Mouse (Mus musculus): ENCODE results near the gene Lrrc2. TPM values are rescaled to one million over a fixed set of nuclear protein-coding genes. Genes with fewer than 3 reads are reported as not detected.

Gene Lrrc2
- polyA plus RNA-seq, 1 experiment = not detected

GRCm38 (mm10) chr9:111006544-111006943, 55.2 kb downstream of the Lrrc2 start:
- Histone ChIP-seq H3K4me3 (ENCODE audit: insufficient read depth, low read depth, low read length) (no peak overlapping the region), H3K4me1 (ENCODE audit: control insufficient read depth, insufficient read depth, low read length) (no peaks in the 10 kb centered on the region; the same call in 1 of the 2 replicates), H3K27ac (ENCODE audit: insufficient read depth, low read depth, low read length) (no peak overlapping the region)
- TF ChIP-seq POLR2A (IDR thresholded peaks at IDR 0.05; ENCODE audit: insufficient read depth, low read depth, low read length) (no peak), CTCF (IDR thresholded peaks at IDR 0.05; ENCODE audit: insufficient read depth, low read depth, low read length) (no peak)
- 91% methylated on average over 2 of the region's 2 CpGs for WGBS

DNA sequence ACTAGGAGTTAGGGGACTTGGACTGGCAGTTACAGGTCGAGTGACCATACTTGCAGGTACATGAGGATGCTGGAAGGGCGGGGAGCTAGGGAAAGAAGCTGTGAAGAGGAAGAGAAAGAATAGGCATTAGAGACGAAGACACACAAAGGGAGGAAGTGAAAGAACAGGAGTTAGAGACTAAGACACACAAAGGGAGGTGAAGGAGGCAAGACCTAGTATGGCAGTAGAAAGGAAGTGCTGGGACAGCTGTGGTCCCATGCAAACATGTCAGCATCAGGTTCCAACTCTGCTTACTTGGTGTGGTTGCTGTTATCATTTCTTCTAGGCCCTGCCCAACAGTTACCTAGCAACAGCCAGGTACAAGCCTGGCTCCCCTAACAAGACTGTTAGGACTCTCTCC, 58.4 kb downstream of the Lrrc2 start:
- H3K4me1 ChIP-seq (ENCODE audit: control insufficient read depth, insufficient read depth, low read length) = no peaks in the 10 kb centered on the region; the same call in 1 of the 2 replicates
- no peak overlapping the region for H3K27ac ChIP-seq (ENCODE audit: insufficient read depth, low read depth, low read length)
- WGBS = 75% methylated on average over 3 of the region's 3 CpGs
- H3K4me3 ChIP-seq (ENCODE audit: insufficient read depth, low read depth, low read length) = no peak overlapping the region
- no peak for TF ChIP-seq CTCF (IDR thresholded peaks at IDR 0.05; ENCODE audit: insufficient read depth, low read depth, low read length)
- no peak for TF ChIP-seq POLR2A (IDR thresholded peaks at IDR 0.05; ENCODE audit: insufficient read depth, low read depth, low read length)

- Histone ChIP-seq H3K4me3 (ENCODE audit: insufficient read depth, low read depth, low read length) (no peak overlapping the region), H3K27ac (ENCODE audit: insufficient read depth, low read depth, low read length) (no peak overlapping the region), H3K4me1 (ENCODE audit: control insufficient read depth, insufficient read depth, low read length) (no peaks in the 10 kb centered on the region; the same call in 1 of the 2 replicates)
- WGBS = 74% methylated on average over 9 of the region's 9 CpGs
- TF ChIP-seq POLR2A (IDR thresholded peaks at IDR 0.05; ENCODE audit: insufficient read depth, low read depth, low read length) = no peak
These were observed 60.2 kb downstream of the Lrrc2 start for GRCm38 (mm10) chr9:111011550-111011949.

- TF ChIP-seq POLR2A (IDR thresholded peaks at IDR 0.05; ENCODE audit: insufficient read depth, low read depth, low read length) (no peak), CTCF (IDR thresholded peaks at IDR 0.05; ENCODE audit: insufficient read depth, low read depth, low read length) (no peak)
- 58% methylated on average over 3 of the region's 3 CpGs for WGBS
These were observed 60.7 kb downstream of the Lrrc2 start for GRCm38 (mm10) chr9:111012041-111012440.

GRCm38 (mm10) chr9:111015658-111016057, 64.3 kb downstream of the Lrrc2 start:
- no peaks in the 10 kb centered on the region; the same call in 1 of the 2 replicates for H3K4me1 ChIP-seq (ENCODE audit: control insufficient read depth, insufficient read depth, low read length)
- no peak overlapping the region for H3K27ac ChIP-seq (ENCODE audit: insufficient read depth, low read depth, low read length)
- H3K4me3 ChIP-seq (ENCODE audit: insufficient read depth, low read depth, low read length) = no peak overlapping the region
- 81% methylated on average over 4 of the region's 4 CpGs for WGBS
- no peak for TF ChIP-seq POLR2A (IDR thresholded peaks at IDR 0.05; ENCODE audit: insufficient read depth, low read depth, low read length)
- no peak for TF ChIP-seq CTCF (IDR thresholded peaks at IDR 0.05; ENCODE audit: insufficient read depth, low read depth, low read length)

More at GRCm38 (mm10) chr9:111012041-111012440, 60.7 kb downstream of the Lrrc2 start:
- Histone ChIP-seq H3K4me3 (ENCODE audit: insufficient read depth, low read depth, low read length) (no peak overlapping the region), H3K4me1 (ENCODE audit: control insufficient read depth, insufficient read depth, low read length) (no peaks in the 10 kb centered on the region; the same call in 1 of the 2 replicates), H3K27ac (ENCODE audit: insufficient read depth, low read depth, low read length) (no peak overlapping the region)

GRCm38 (mm10) chr9:111019022-111019421, 67.7 kb downstream of the Lrrc2 start, which contains the start of gene Ltf:
Gene Ltf (plus strand): TSS chr9:111019271.
- WGBS = 88% methylated on average over 5 of the region's 5 CpGs
- H3K27ac ChIP-seq (ENCODE audit: insufficient read depth, low read depth, low read length) = no peak within 1 kb of the TSS
- H3K4me3 ChIP-seq (ENCODE audit: insufficient read depth, low read depth, low read length) = no peak within 1 kb of the TSS
- TF ChIP-seq POLR2A (IDR thresholded peaks at IDR 0.05; ENCODE audit: insufficient read depth, low read depth, low read length) (no peak), CTCF (IDR thresholded peaks at IDR 0.05; ENCODE audit: insufficient read depth, low read depth, low read length) (no peak)
- no peaks in the 10 kb centered on the region for H3K4me1 ChIP-seq (ENCODE audit: control insufficient read depth, insufficient read depth, low read length)

GRCm38 (mm10) chr9:111026791-111027190, 75.4 kb downstream of the Lrrc2 start:
- 94% methylated on average over 10 of the region's 10 CpGs for WGBS
- no peak overlapping the region for H3K4me3 ChIP-seq (ENCODE audit: insufficient read depth, low read depth, low read length)
- TF ChIP-seq CTCF (IDR thresholded peaks at IDR 0.05; ENCODE audit: insufficient read depth, low read depth, low read length) (no peak), POLR2A (IDR thresholded peaks at IDR 0.05; ENCODE audit: insufficient read depth, low read depth, low read length) (no peak)

More at GRCm38 (mm10) chr9:111026791-111027190, 75.4 kb downstream of the Lrrc2 start:
- no peak overlapping the region for H3K27ac ChIP-seq (ENCODE audit: insufficient read depth, low read depth, low read length)
- no peaks in the 10 kb centered on the region for H3K4me1 ChIP-seq (ENCODE audit: control insufficient read depth, insufficient read depth, low read length)

Other genes starting within 250 kb of the Lrrc2 start
- gene Myl3, start 209.7 kb upstream of the Lrrc2 start, polyA plus RNA-seq (2012; ENCODE audit: insufficient read depth, insufficient read length, low replicate concordance, missing spikeins) = not detected in 2 replicates
- gene Pth1r, start 204.4 kb upstream of the Lrrc2 start, polyA plus RNA-seq (2012; ENCODE audit: insufficient read depth, insufficient read length, low replicate concordance, missing spikeins) = not detected in 2 replicates
- not detected in 2 replicates for gene Prss42, start 153.4 kb upstream of the Lrrc2 start, polyA plus RNA-seq (2012; ENCODE audit: insufficient read depth, insufficient read length, low replicate concordance, missing spikeins)
- gene Prss44, start 137.6 kb upstream of the Lrrc2 start, polyA plus RNA-seq (2012; ENCODE audit: insufficient read depth, insufficient read length, low replicate concordance, missing spikeins) = not detected in 2 replicates
- gene Prss43, start 124.9 kb upstream of the Lrrc2 start, polyA plus RNA-seq (2012; ENCODE audit: insufficient read depth, insufficient read length, low replicate concordance, missing spikeins) = not detected in 2 replicates
- gene Prss45, start 117.0 kb upstream of the Lrrc2 start, polyA plus RNA-seq (2012; ENCODE audit: insufficient read depth, insufficient read length, low replicate concordance, missing spikeins) = not detected in 2 replicates
- not detected in 2 replicates for gene Prss46, start 107.0 kb upstream of the Lrrc2 start, polyA plus RNA-seq (2012; ENCODE audit: insufficient read depth, insufficient read length, low replicate concordance, missing spikeins)
- not detected in 2 replicates for gene Prss50, start 93.6 kb upstream of the Lrrc2 start, polyA plus RNA-seq (2012; ENCODE audit: insufficient read depth, insufficient read length, low replicate concordance, missing spikeins)
- not detected in 2 replicates for gene Als2cl, start 71.7 kb upstream of the Lrrc2 start, polyA plus RNA-seq (2012; ENCODE audit: insufficient read depth, insufficient read length, low replicate concordance, missing spikeins)
- gene Tmie, start 71.4 kb upstream of the Lrrc2 start, polyA plus RNA-seq (2012; ENCODE audit: insufficient read depth, insufficient read length, low replicate concordance, missing spikeins) = not detected in 2 replicates
- not detected in 2 replicates for gene Fam240a, start 34.7 kb upstream of the Lrrc2 start, polyA plus RNA-seq (2012; ENCODE audit: insufficient read depth, insufficient read length, low replicate concordance, missing spikeins)
- gene Tdgf1, start 5.4 kb upstream of the Lrrc2 start, polyA plus RNA-seq (2012; ENCODE audit: insufficient read depth, insufficient read length, low replicate concordance, missing spikeins) = not detected in 2 replicates
- not detected in 2 replicates for gene Rtp3, start 39.0 kb downstream of the Lrrc2 start, polyA plus RNA-seq (2012; ENCODE audit: insufficient read depth, insufficient read length, low replicate concordance, missing spikeins)
- not detected in 2 replicates for gene Ltf, start 67.7 kb downstream of the Lrrc2 start, polyA plus RNA-seq (2012; ENCODE audit: insufficient read depth, insufficient read length, low replicate concordance, missing spikeins)
- not detected in 2 replicates for gene Ccrl2, start 106.0 kb downstream of the Lrrc2 start, polyA plus RNA-seq (2012; ENCODE audit: insufficient read depth, insufficient read length, low replicate concordance, missing spikeins)
- not detected in 2 replicates for gene Lrrfip2, start 166.0 kb downstream of the Lrrc2 start, polyA plus RNA-seq (2012; ENCODE audit: insufficient read depth, insufficient read length, low replicate concordance, missing spikeins)